Mouse (Mus musculus): ENCODE measurements around the gene Dlec1.

Dlec1 gene

GRCm38 (mm10) chr9:119101992-119102782 is at the start of gene Dlec1:
Dlec1 (plus strand) TSS chr9:119102478.
- DNase-seq (ENCODE audit: low spot score in 2 of 2), result peak in 1 of 2 experiments; percentile 51

DNA sequence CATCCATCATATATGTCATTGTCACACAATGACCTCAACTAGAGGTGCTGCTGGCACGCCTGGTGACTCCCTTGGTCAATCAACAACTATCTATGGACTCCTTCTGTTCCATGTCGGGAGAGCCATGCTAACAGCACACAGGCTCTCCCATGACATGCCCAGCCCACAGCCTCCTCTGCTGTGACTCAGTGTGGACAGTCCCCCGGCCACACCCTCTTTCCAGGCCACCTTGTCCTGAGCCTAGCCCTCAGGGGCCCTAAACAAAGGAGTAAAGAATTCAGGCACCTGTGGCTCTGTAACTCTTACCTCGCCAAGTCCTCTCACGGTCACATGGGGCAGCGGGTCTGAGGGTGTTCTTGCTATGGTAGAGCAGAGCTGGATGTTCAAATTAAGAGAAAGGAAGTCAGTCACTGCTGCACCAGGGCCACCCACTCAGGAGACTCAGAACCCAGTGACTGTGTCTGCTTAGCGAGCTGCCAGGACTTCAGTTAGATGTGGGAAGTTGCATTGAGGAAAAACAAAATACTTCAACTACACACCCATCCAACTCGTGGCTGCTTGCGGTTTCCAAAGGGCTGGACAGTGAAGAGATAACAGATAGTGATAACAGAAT is 48.2 kb upstream of the Dlec1 start:
- no peak for DNase-seq (ENCODE audit: low spot score in 2 of 2)

DNA sequence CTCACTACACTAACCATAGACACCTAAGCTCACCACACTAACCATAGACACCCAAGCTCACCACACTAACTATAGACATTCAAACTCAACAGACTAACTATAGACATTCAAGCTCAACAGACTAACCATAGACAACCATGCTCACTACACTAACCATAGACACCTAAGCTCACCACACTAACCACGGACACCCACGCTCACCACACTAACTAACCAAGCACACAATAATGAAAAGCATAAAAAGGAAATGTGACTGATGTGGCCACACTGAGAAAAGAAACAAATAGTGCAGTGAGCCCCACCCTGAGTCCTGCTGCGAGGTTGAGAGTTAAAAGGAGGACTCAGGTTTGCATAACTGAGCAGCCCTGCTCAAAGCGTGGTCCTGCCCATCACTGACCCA is 46.9 kb upstream of the Dlec1 start:
- DNase-seq (ENCODE audit: low spot score in 2 of 2), result no peak

DNA sequence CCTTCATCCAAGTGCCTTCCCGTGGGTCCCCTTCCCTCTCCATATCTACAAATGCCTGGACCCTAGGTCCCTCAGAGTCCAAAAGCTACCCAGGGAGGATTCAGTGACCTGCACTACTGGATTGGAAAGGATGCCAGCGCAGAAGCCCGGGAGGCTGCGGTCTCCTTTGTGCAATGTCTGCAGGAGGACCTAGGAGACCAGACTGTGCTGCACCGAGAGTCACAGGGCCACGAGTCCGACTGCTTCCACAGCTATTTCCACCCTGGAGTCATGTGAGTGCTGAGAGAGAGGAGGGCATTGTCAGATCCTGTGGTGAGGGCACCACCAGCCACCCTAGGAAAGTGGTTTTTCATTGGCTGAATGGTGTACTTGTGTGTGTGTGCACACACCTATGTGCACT is 44.0 kb upstream of the Dlec1 start:
- DNase-seq (ENCODE audit: low spot score in 2 of 2), result no peak

DNA sequence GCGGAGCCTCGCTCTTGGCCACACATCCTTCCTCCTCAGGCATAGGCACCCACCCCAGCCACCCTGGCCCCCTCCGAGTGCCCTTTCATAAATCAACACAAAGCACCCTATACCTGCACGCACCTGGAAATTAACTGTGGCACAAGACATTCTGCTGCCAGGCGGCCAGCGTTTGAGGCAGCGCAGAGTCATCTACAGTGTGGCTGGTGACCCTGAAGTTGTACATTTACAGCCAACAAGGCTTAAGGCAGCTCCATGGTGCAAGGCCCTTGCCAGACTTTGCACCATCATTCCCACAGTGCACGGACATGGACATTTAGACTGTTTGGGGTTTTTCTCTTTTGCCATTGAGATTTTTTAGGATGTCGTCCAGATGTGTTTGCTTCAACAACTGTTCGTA is 41.6 kb upstream of the Dlec1 start:
- DNase-seq (ENCODE audit: low spot score in 2 of 2), result no peak

DNA sequence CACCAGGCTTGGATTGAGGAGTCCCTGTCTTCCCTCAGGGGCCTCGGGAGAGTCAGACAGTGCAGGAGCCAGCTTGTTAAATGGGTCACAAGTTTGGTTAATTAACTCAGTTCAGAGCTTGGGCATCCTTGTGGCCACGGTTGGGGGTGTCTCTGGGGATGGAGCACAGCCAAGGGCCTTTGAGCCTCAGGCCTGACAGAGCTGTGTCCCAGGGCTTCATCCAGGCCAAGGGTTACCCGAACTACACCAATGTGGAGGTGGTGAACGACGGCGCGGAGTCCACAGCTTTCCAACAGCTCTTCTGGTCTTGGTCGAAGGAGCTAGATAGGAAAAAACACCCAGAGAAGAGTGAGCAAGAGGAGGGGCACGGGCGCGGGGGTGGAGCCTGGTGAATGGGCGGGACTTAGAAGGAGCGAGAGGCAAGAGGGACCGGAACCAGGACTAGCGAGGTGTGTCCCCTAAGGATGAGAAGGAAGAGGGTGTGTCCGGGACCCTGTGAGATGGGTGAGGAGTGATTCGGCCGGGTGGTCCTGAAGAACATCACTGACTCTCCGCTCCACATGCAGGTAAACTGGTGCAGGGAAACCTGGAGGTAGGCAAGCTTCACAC is 39.1 kb upstream of the Dlec1 start:
- no peak for DNase-seq (ENCODE audit: low spot score in 2 of 2)

- DNase-seq (ENCODE audit: low spot score in 2 of 2), result no peak
These were observed 38.0 kb upstream of the Dlec1 start for GRCm38 (mm10) chr9:119064296-119064695.

- DNase-seq (ENCODE audit: low spot score in 2 of 2), result peak; percentile 68 to 79
These were observed 34.7 kb upstream of the Dlec1 start for GRCm38 (mm10) chr9:119067601-119068000.

GRCm38 (mm10) chr9:119068266-119068665 is 34.0 kb upstream of the Dlec1 start:
- DNase-seq (ENCODE audit: low spot score in 2 of 2), result no peak

DNA sequence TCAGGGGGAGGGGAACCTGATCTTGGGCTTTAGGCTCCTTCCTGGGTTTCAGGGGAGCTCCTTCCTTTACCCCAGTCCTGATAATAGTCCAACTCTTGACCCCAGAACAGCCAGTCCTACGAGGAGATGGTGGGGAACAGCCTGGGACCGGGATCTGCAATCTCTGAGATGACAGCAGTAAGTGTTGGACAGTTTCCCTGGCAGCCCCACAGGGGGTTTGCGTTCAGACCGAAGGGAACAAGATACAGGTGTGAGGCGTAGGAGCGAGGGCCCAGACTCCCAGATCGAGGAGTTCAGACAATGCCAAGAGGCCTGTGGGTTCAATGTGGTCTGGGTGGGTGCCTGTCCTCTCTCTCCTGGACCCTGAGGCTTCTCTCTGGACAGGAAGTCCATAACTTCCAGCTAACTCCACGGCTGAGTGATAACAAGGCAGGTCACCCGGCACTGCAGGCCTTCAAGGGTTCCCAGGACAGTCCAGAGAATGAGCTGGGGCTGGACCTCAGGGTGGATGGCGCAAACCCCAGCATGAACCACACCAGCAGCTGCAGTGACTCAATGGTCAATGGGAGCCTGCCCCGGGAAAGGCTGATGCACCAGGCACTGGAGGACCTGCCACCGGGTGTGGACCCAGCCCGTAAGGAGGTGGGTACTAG is 32.0 kb upstream of the Dlec1 start:
- DNase-seq (ENCODE audit: low spot score in 2 of 2), result no peak

GRCm38 (mm10) chr9:119071786-119072185 is 30.5 kb upstream of the Dlec1 start:
- no peak for DNase-seq (ENCODE audit: low spot score in 2 of 2)

DNA sequence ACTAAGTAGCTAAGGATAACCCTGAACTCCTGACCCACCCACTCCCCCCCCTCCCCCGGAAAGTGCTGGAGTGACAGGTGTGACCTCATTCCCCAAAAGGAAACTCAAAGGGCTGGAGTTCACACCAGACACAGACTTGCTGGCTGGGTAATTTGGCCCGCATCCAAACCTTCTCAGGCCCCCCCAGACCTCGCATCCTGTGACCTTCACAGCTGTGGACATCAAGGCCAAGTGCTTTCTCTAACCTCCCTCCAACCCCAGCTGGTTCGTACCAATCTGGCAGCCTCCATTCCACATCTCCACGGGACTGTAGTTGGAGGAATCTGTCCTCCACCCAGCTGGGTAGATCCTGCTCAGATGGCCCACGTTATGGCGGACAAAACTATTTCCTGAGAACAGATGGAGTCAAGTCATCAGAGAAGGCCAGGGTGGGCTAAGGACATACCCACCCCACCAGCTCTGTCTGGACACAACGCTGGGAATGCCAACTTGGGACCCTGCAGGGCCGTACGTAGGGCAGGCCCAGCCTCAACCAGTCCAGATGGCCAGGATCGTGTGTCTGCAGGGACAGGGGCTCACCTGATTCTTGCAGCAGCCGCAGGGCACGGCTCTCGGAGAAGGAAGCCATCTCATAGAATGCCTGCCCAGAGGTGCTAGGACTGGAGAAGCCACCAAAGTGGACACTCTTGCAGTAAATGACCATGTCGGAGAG is 28.9 kb upstream of the Dlec1 start:
- peak in 1 of 2 experiments; percentile 60 for DNase-seq (ENCODE audit: low spot score in 2 of 2)

DNA sequence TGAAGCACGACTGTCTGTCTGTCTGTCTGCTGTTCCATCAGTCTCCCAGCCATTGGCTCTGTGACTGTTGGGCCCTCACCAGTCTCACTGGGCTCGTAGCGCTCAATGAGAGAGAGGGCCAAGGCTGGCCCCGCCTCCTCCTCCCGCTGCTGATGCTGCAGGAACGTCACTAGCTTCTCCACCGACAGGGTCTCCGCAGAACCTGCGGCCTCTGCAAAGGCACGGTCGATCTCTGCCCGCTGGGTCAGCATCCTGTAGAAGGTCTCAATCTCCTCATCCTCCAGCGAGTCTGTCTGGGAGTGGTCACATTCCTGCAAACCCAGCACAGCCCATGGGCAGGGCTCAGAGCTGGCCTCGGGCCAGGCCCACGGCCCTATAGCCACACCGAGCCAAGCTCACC is 26.6 kb upstream of the Dlec1 start:
- DNase-seq (ENCODE audit: low spot score in 2 of 2), result no peak

GRCm38 (mm10) chr9:119080040-119080675 is 22.1 kb upstream of the Dlec1 start:
- no peak for DNase-seq (ENCODE audit: low spot score in 2 of 2)

DNA sequence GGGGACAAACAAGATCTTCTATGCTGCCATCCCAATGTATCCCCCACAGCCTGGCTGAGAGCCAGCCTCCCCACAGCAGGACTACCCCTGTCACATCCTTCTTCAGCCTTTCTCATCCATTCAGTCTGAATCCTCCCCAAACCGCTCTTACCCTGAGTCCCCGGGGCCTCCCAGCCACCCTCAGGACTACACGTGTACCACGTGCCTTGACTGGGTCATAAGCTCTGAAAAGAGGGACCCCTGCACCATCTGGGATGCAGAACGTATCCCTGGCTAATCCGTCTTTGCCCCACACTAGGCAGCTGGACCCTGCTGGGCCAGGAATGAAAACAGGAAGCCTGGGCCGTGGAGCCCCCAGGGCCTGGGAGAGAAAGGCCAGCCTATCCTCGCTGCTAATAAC is 20.2 kb upstream of the Dlec1 start:
- no peak for DNase-seq (ENCODE audit: low spot score in 2 of 2)

DNA sequence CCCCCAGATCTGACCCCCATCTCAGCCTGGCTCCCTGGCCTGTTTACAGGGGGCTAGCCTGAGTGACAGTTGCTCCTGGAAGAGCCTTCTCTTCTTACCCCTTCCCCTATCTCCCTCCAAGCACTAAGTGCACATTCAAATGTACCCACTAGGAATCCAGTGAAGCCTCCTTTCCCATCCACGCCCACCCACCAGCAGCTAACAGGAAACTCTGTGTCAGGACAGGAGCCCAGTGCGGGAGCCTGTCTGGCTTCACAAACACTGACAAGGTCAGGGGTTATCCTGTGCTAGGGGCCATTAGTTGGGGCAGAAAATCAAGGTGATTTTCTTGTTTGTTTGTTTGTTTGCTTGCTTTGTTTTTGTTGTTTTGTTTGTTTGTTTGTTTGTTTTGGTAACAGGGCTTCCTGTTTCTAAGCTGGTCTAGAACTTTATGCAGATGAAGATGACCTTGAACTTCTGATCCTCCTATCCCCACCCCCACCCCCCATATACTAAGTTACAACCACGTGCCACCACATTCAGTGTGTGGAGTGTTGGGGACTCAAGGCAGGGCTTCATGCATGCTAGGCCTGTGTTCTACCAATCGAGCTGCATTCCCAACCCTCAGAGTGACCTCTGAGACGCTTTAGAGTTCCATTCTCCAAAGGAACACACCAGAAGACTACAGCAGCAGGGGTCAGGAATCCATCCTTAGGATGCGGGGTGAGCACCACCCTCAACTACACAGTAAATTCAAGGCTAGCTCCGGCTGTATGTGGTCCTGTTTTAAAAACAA is 19.4 kb upstream of the Dlec1 start:
- DNase-seq (ENCODE audit: low spot score in 2 of 2), result no peak

GRCm38 (mm10) chr9:119083966-119084365 is 18.3 kb upstream of the Dlec1 start:
- no peak for DNase-seq (ENCODE audit: low spot score in 2 of 2)

DNA sequence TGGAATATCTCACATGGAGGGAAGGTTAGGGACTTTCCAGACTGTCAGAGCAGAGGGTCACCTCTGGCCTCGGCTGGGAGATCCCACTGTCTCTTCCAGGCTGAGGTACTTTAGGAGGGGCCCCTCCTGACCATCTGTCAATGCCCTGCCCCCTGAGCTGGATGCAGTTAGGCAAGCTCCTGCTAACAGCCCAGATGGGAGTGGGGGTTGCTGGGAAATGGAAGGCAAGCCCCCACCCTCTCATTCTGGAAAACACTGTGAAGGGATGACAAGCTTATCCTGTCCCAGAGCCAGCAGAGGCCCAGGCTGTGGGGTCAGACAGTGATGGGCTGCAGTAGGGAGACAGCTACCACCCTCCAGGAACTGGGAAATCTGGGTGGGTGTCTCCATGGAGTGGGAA is 15.8 kb upstream of the Dlec1 start:
- DNase-seq (ENCODE audit: low spot score in 2 of 2), result no peak

- no peak for DNase-seq (ENCODE audit: low spot score in 2 of 2)
These were observed 15.0 kb upstream of the Dlec1 start for GRCm38 (mm10) chr9:119087309-119087708.

DNA sequence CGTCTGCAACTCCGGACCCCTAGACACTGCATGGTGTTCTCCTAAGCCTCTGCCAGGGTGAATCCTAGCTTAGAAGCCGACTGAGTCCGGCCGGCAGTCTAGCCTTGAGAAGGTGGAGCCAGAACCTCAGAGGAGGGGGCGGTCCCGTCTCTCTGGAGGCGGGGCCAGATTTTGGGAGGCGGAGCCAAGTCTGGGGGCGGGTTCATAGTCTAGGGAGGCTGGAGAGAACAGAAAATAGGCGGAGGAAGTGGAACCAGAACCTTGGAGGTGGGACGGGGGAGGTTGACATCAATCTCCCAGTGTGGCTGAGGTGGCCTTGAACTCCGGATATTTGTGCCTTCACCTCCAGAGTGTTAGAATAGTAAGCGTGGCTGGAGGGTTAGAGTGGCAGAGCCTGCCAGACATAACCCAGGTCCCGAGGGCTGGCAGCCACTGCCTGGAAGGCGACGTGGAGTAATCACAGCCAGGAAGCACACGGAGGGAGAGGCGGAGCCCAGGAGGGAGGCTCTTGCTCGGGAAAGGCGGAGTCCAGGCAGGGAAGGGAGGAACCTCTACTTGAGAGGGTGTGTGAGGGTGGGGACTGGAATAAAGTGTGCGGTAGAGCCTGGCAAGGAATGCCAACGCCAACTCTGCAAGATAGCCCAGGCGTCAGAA is 14.0 kb upstream of the Dlec1 start:
- peak; percentile 93 to 96 for DNase-seq (ENCODE audit: low spot score in 2 of 2)

All from urinary bladder, postnatal 4 days (tissue).